Mouse (Mus musculus): ENCODE data around the gene Rab2b. TPM values are rescaled to one million over a fixed set of nuclear protein-coding genes. Genes with fewer than 3 reads are reported as not detected.

Gene Rab2b
- polyA plus RNA-seq, 1 experiment from 2014 or later, result 22.6 TPM

- Histone ChIP-seq H3K4me3 (ENCODE audit: low read length) (no peak overlapping the region), H3K36me3 (ENCODE audit: control insufficient read depth, insufficient read depth, low read length) (peaks cover 77% of the 10 kb centered on the region), H3K4me1 (ENCODE audit: control insufficient read depth, insufficient read depth, low read length) (no peaks in the 10 kb centered on the region), H3K4me2 (replicated peaks; ENCODE audit: low read depth, low read length) (no peak overlapping the region), H3K9me3 (ENCODE audit: control insufficient read depth, low read length) (no peaks in the 10 kb centered on the region), H3K27ac (ENCODE audit: low read depth, low read length) (no peak overlapping the region), H3K27me3 (ENCODE audit: control insufficient read depth, insufficient read depth, low read length) (no peaks in the 10 kb centered on the region), H3K9ac (ENCODE audit: low read depth, low read length) (no peak overlapping the region)
- peak; percentile 69 for ATAC-seq (ENCODE audit: low FRiP score, low TSS enrichment)
- WGBS, result 78% methylated on average over 6 of the region's 6 CpGs
Observed at GRCm38 (mm10) chr14:52295558-52296264, 16.4 kb upstream of the Rab2b start.

- no peaks in the 10 kb centered on the region for H3K27me3 ChIP-seq (ENCODE audit: control insufficient read depth, insufficient read depth, low read length)
- no peaks in the 10 kb centered on the region for H3K9me3 ChIP-seq (ENCODE audit: control insufficient read depth, low read length)
- H3K4me1 ChIP-seq (ENCODE audit: control insufficient read depth, insufficient read depth, low read length), result peaks cover 5% of the 10 kb centered on the region
- peaks cover 37% of the 10 kb centered on the region for H3K36me3 ChIP-seq (ENCODE audit: control insufficient read depth, insufficient read depth, low read length)
- H3K9ac ChIP-seq (ENCODE audit: low read depth, low read length), result no peak overlapping the region
- H3K4me3 ChIP-seq (ENCODE audit: low read length), result no peak overlapping the region
- no peak overlapping the region for H3K27ac ChIP-seq (ENCODE audit: low read depth, low read length)
- no peak for ATAC-seq (ENCODE audit: low FRiP score, low TSS enrichment)
- 93% methylated on average over 3 of the region's 3 CpGs for WGBS
- H3K4me2 ChIP-seq (replicated peaks; ENCODE audit: low read depth, low read length), result no peak overlapping the region
Observed at GRCm38 (mm10) chr14:52284191-52284590, 4.8 kb upstream of the Rab2b start.

GRCm38 (mm10) chr14:52283629-52284028 is 4.3 kb upstream of the Rab2b start:
- Histone ChIP-seq H3K36me3 (ENCODE audit: control insufficient read depth, insufficient read depth, low read length) (peaks cover 33% of the 10 kb centered on the region), H3K27me3 (ENCODE audit: control insufficient read depth, insufficient read depth, low read length) (no peaks in the 10 kb centered on the region), H3K4me2 (replicated peaks; ENCODE audit: low read depth, low read length) (no peak overlapping the region), H3K27ac (ENCODE audit: low read depth, low read length) (no peak overlapping the region), H3K4me1 (ENCODE audit: control insufficient read depth, insufficient read depth, low read length) (peaks cover 5% of the 10 kb centered on the region), H3K4me3 (ENCODE audit: low read length) (no peak overlapping the region), H3K9me3 (ENCODE audit: control insufficient read depth, low read length) (no peaks in the 10 kb centered on the region), H3K9ac (ENCODE audit: low read depth, low read length) (no peak overlapping the region)
- no peak for ATAC-seq (ENCODE audit: low FRiP score, low TSS enrichment)
- 96% methylated on average over 5 of the region's 5 CpGs for WGBS

DNA sequence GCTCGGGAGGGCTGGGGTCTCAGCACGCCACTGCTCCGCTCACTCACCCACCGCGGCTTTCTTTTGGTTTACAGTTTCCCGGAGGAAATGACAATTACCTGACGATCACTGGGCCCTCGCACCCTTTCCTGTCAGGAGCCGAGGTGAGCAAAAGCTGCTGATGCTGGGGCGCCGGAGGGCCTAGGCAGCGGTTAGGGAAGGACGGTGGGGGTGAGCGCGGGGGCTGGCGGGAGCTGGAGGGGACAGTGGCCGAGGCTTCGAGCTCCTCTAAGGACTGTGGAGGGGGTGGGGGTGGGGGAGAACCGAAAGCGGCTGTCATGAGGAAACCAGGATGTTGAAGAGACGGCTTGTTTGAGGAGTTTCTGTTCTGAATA is 389 bp upstream of the Rab2b start:
- under 1% methylated on average over 21 of the region's 21 CpGs for WGBS
- Histone ChIP-seq H3K4me3 (ENCODE audit: low read length) (peak overlapping the region; percentile 92), H3K27ac (ENCODE audit: low read depth, low read length) (peak overlapping the region; percentile 88), H3K9ac (ENCODE audit: low read depth, low read length) (peak overlapping the region; percentile 82), H3K4me2 (replicated peaks; ENCODE audit: low read depth, low read length) (peak overlapping the region; percentile 61), H3K36me3 (ENCODE audit: control insufficient read depth, insufficient read depth, low read length) (peaks cover 5% of the 10 kb centered on the region; the same call in 1 of the 2 replicates), H3K4me1 (ENCODE audit: control insufficient read depth, insufficient read depth, low read length) (peaks cover 5% of the 10 kb centered on the region), H3K9me3 (ENCODE audit: control insufficient read depth, low read length) (no peaks in the 10 kb centered on the region), H3K27me3 (ENCODE audit: control insufficient read depth, insufficient read depth, low read length) (no peaks in the 10 kb centered on the region)
- ATAC-seq (ENCODE audit: low FRiP score, low TSS enrichment), result peak; percentile 36

- no peak overlapping the region for H3K9ac ChIP-seq (ENCODE audit: low read depth, low read length)
- H3K4me2 ChIP-seq (replicated peaks; ENCODE audit: low read depth, low read length), result no peak overlapping the region
- no peaks in the 10 kb centered on the region for H3K9me3 ChIP-seq (ENCODE audit: control insufficient read depth, low read length)
- H3K27me3 ChIP-seq (ENCODE audit: control insufficient read depth, insufficient read depth, low read length), result no peaks in the 10 kb centered on the region
- peaks cover 9% of the 10 kb centered on the region; the same call in 1 of the 2 replicates for H3K36me3 ChIP-seq (ENCODE audit: control insufficient read depth, insufficient read depth, low read length)
- WGBS, result 95% methylated on average over 4 of the region's 4 CpGs
- no peak overlapping the region for H3K4me3 ChIP-seq (ENCODE audit: low read length)
- peaks cover 5% of the 10 kb centered on the region for H3K4me1 ChIP-seq (ENCODE audit: control insufficient read depth, insufficient read depth, low read length)
- no peak overlapping the region for H3K27ac ChIP-seq (ENCODE audit: low read depth, low read length)
- no peak for ATAC-seq (ENCODE audit: low FRiP score, low TSS enrichment)
Observed at GRCm38 (mm10) chr14:52277210-52277609, 2.1 kb downstream of the Rab2b start.

- H3K27ac ChIP-seq (ENCODE audit: low read depth, low read length), result no peak overlapping the region
- H3K4me3 ChIP-seq (ENCODE audit: low read length), result no peak overlapping the region
- H3K4me2 ChIP-seq (replicated peaks; ENCODE audit: low read depth, low read length), result no peak overlapping the region
- WGBS, result 58% methylated on average over 3 of the region's 3 CpGs
- no peaks in the 10 kb centered on the region for H3K4me1 ChIP-seq (ENCODE audit: control insufficient read depth, insufficient read depth, low read length)
- H3K27me3 ChIP-seq (ENCODE audit: control insufficient read depth, insufficient read depth, low read length), result no peaks in the 10 kb centered on the region
- no peak for ATAC-seq (ENCODE audit: low FRiP score, low TSS enrichment)
- H3K9ac ChIP-seq (ENCODE audit: low read depth, low read length), result no peak overlapping the region
- H3K36me3 ChIP-seq (ENCODE audit: control insufficient read depth, insufficient read depth, low read length), result peaks cover 13% of the 10 kb centered on the region
- no peaks in the 10 kb centered on the region for H3K9me3 ChIP-seq (ENCODE audit: control insufficient read depth, low read length)
Observed at GRCm38 (mm10) chr14:52272781-52273180, 6.6 kb downstream of the Rab2b start.

DNA sequence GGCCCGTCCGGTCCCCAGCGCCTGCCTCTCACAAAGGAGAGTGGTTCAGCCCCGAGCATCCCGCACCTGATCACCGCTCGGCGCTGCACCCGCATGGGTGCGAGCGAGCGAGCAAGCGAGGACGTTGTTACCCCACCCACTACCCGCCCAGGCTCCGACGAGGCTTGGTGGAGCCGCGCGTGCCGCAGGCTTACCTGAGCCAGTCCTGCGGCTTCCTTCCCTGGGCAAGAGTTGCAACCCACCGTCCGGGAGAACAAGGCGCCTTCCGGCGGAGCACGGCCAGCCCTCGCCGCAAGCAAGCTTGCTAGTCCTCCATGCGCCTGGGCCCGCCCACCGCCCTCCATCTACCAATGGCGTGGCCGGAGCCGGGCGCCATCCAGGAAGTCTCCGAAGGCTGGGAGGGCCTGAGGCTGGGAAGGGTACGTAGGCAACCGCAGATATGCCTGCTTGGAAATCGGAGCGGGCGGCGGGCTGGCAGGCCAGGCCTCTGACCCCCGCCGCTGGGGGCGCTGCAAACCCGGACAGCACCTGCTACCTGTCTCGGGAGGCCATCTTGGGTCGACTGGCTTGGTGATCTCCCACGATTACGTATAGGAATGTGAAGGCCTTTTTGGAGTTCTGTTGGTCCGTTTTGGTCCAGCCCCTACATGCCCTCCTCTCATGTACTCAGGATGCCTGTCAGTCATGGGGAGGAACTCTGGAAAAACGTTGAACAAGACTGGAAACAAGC is 21.7 kb downstream of the Rab2b start, which contains the start of gene Chd8:
Gene Chd8 (minus strand): TSS at position 297 of the 730 bp plus-strand sequence.
- Histone ChIP-seq H3K4me1 (ENCODE audit: control insufficient read depth, insufficient read depth, low read length) (peaks cover 6% of the 10 kb centered on the region; the same call in 1 of the 2 replicates), H3K4me2 (replicated peaks; ENCODE audit: low read depth, low read length) (peak within 1 kb of the TSS; percentile 63), H3K27me3 (ENCODE audit: control insufficient read depth, insufficient read depth, low read length) (no peaks in the 10 kb centered on the region), H3K4me3 (ENCODE audit: low read length) (peak within 1 kb of the TSS; percentile 96), H3K9me3 (ENCODE audit: control insufficient read depth, low read length) (no peaks in the 10 kb centered on the region), H3K27ac (ENCODE audit: low read depth, low read length) (peak within 1 kb of the TSS; percentile 92), H3K36me3 (ENCODE audit: control insufficient read depth, insufficient read depth, low read length) (peaks cover under 1% of the 10 kb centered on the region; the same call in 1 of the 2 replicates), H3K9ac (ENCODE audit: low read depth, low read length) (peak within 1 kb of the TSS; percentile 91)
- ATAC-seq (ENCODE audit: low FRiP score, low TSS enrichment), result peak; percentile 100
- WGBS, result under 1% methylated on average over 51 of the region's 54 CpGs

DNA sequence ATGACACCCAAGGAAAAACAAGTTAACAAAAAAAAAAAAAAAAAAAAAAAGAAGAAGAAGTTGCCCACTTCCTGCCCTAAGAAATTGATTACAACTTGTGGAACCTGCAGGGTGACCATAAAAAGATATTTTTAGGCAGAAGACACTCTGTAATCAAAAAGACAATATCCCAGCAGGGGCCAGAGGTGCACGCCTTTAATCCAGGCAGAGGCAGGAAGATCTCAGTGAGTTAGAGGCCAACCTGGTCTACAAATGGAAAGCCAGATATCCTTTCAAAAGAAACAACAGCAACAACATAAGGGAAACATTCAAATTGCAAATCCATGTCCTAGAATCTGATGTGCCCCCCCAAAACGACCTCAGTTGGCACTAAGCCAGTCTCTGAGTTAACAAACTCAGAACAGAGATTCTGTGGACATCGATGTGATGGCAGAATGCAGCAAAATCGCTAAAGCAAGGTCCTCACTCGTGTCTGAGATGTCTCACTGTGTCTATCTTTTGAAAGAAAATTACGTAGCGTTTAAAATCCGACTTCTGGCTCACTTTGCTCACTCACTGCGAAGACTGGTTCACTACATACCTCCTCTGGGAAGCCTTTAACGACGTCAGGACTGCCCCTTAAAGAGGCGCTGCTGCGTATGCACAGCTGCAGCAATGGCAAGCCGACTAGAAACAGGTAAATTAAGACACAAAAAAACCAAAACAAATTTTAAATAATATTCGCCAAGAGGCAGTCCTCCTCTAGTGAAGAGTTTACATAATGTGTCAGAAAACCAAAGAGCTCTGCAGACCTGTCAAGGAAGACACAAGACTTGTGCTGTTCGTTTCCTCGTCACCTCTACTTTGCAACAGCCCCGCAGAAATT is 22.8 kb downstream of the Rab2b start:
- no peaks in the 10 kb centered on the region for H3K27me3 ChIP-seq (ENCODE audit: control insufficient read depth, insufficient read depth, low read length)
- H3K4me2 ChIP-seq (replicated peaks; ENCODE audit: low read depth, low read length), result peak overlapping the region; percentile 63
- H3K4me1 ChIP-seq (ENCODE audit: control insufficient read depth, insufficient read depth, low read length), result peaks cover 6% of the 10 kb centered on the region; the same call in 1 of the 2 replicates
- no peaks in the 10 kb centered on the region; the same call in 1 of the 2 replicates for H3K36me3 ChIP-seq (ENCODE audit: control insufficient read depth, insufficient read depth, low read length)
- H3K9me3 ChIP-seq (ENCODE audit: control insufficient read depth, low read length), result no peaks in the 10 kb centered on the region
- peak overlapping the region; percentile 96 for H3K4me3 ChIP-seq (ENCODE audit: low read length)
- peak overlapping the region; percentile 91 for H3K9ac ChIP-seq (ENCODE audit: low read depth, low read length)
- WGBS, result 11% methylated on average over 18 of the region's 18 CpGs
- H3K27ac ChIP-seq (ENCODE audit: low read depth, low read length), result peak overlapping the region; percentile 92; the same call in 1 of the 2 replicates
- no peak for ATAC-seq (ENCODE audit: low FRiP score, low TSS enrichment)

Data from kidney, embryonic 14.5 days (tissue).